Mouse (Mus musculus) CD4-positive, CD25-positive, alpha-beta regulatory T cell (primary cell): ENCODE data around the gene Dlgap1. TPM values are rescaled to one million over a fixed set of nuclear protein-coding genes. Genes with fewer than 3 reads are reported as not detected.

ENCODE experiments used
- polyA plus RNA-seq: library from polyadenylated mRNA; unstranded; fragments of 100-300 nt; shearing (Covaris generic); gene quantifications from one replicate; pipeline ENCODE4 v1.2.1, GENCODE M21; 2017

Dlgap1 gene
- 0.61 TPM for polyA plus RNA-seq

DNA sequence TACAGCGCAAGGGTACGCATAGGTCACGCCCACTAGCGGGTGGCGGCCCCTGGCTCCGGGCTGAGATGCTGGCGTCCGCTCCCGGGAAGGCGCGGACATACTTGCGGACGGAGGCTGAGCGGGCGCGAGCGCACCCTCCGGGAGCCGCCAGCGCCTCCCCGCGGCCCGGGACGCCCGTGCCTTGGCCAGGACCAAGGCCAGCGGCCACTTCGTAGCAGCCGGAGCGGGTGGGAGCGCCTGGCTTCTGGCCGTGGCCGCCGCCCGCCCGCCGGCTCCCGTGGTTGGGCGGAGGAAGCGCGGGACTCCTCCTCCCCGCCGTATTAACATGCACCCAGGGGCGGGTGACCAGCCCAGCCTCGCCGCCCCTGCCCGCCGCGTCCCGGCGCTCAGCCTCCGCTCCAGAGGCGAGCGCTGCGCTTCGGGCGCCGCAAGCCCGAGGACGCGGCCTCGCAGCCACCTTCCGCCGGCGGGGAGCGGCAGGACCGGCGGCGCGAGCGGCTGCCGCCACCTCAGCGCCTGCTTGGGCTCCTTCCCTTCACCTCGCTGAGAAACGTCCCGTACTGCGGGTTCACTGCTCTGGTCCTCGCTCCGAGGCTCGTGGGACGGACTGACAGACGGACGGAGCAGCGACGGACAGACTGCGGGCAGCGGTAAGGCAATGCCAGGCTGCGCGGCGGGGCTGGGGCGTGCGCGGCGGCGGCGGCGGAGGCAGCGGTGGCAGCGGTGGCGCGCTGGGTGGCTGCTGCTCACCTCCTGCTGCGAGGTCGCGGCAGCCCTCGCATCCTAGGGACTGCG is at the start of gene Dlgap1:
Dlgap1 (plus strand) TSS at position 53 of the 795 bp plus-strand sequence.

GRCm38 (mm10) chr17:70853436-70853905 is 884.6 kb downstream of the Dlgap1 start, which contains the start of gene Tgif1:
Gene Tgif1 (minus strand): TSS chr17:70853546.

